Mouse (Mus musculus): ENCODE results near the gene Gpt2.

DNA sequence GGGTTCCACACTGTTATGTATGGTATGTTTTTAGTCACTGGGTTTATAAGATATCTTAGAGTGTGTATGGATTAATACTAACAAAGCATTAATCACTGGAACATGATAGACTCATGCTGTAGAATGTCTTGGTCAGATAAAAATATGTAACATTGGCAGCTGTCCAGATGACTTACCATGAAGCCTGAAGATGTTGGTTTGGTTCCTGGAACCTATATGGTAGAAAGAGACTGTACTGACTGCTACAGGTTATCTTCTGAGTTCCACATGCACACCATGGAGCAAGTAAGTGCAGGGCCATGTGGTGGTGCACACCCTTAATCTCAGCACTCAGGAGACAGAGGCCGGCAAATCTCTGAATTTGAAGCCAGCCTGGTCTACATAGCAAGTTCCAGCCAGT lies 38.3 kb downstream of the Gpt2 start:
- TF ChIP-seq POLR2A (IDR thresholded peaks at IDR 0.05; ENCODE audit: insufficient read depth, low read length), result no peak
- no peak for TF ChIP-seq CTCF (IDR thresholded peaks at IDR 0.05; ENCODE audit: low read depth, low read length)
